Mouse (Mus musculus): Measurements from ENCODE around the gene Gpr182. TPM values are rescaled to one million over a fixed set of nuclear protein-coding genes. Genes with fewer than 3 reads are reported as not detected.

Gpr182 gene
- polyA plus RNA-seq, 1 experiment from 2014 or later, result 0.39 TPM

DNA sequence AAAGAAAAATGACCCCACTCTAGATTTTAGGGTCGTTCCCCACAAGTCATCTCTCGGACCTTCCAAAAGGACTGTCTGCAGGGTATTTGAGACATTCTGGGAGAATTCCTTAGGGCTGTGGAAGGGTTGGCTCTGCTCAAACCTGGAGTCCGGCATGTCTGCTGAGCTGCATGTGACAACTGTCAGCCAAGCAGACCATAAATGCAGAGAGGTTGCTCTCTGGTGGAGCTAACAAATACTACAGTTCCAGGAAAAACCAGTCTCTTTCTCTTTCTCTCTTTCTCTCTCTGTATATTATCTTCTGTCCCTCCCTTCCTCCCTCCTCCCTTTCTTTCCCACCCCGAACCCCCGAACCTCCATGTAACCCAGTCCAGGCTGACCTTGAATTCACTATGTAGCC lies 17.1 kb downstream of the Gpr182 start:
- Histone ChIP-seq H3K4me2 (ENCODE audit: low read length) (no peak overlapping the region), H3K27me3 (replicated peaks; ENCODE audit: control insufficient read depth, insufficient read depth, low read length) (no peaks in the 10 kb centered on the region), H3K4me1 (replicated peaks; ENCODE audit: control insufficient read depth, insufficient read depth, low read length) (0 out of 2 replicates have a peak, but pooled peaks cover 13% of the 10 kb centered on the region), H3K9me3 (ENCODE audit: control insufficient read depth, low read length) (no peaks in the 10 kb centered on the region), H3K27ac (ENCODE audit: low read depth) (no peak overlapping the region), H3K9ac (ENCODE audit: low read length) (no peak overlapping the region), H3K36me3 (ENCODE audit: control insufficient read depth, insufficient read depth, low read length) (no peaks in the 10 kb centered on the region), H3K4me3 (ENCODE audit: low read depth, low read length) (no peak overlapping the region)
- ATAC-seq (replicated peaks; ENCODE audit: low FRiP score, low TSS enrichment, low read depth) (no peak), DNase-seq (ENCODE audit: low spot score) (no peak)
- 33% methylated on average over 5 of the region's 5 CpGs for WGBS

- Histone ChIP-seq H3K9me3 (ENCODE audit: control insufficient read depth, low read length) (no peaks in the 10 kb centered on the region), H3K4me2 (ENCODE audit: low read length) (no peak overlapping the region), H3K36me3 (ENCODE audit: control insufficient read depth, insufficient read depth, low read length) (no peaks in the 10 kb centered on the region), H3K27me3 (replicated peaks; ENCODE audit: control insufficient read depth, insufficient read depth, low read length) (no peaks in the 10 kb centered on the region), H3K27ac (ENCODE audit: low read depth) (no peak overlapping the region), H3K9ac (ENCODE audit: low read length) (no peak overlapping the region), H3K4me3 (ENCODE audit: low read depth, low read length) (no peak overlapping the region), H3K4me1 (replicated peaks; ENCODE audit: control insufficient read depth, insufficient read depth, low read length) (0 out of 2 replicates have a peak, but pooled peaks cover 6% of the 10 kb centered on the region)
- DNase-seq (ENCODE audit: low spot score) (no peak), ATAC-seq (replicated peaks; ENCODE audit: low FRiP score, low TSS enrichment, low read depth) (no peak)
- WGBS, result 18% methylated on average over 5 of the region's 5 CpGs
Measured at GRCm38 (mm10) chr10:127731397-127731796, 20.1 kb downstream of the Gpr182 start.

DNA sequence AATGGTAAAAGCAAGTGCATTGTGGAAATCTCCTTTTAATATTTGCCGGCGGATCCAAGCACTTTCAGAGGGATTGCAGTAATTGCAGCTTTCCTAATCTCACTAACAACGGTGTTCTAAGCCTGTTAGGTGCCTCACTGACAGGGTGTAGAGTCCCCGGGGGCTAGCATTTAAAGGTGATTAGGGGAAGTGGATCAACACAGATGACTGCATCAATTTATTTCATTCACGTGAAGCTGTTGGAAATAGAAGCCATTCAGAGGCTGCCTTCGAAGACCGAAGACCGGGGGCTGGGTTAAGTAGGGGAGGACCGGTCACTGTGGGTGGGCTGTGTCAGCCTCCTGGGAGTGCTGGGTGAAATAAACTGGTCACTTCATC lies 20.6 kb downstream of the Gpr182 start:
- H3K9ac ChIP-seq (ENCODE audit: low read length), result no peak overlapping the region
- H3K4me2 ChIP-seq (ENCODE audit: low read length), result no peak overlapping the region
- no peak overlapping the region for H3K4me3 ChIP-seq (ENCODE audit: low read depth, low read length)
- H3K9me3 ChIP-seq (ENCODE audit: control insufficient read depth, low read length), result no peaks in the 10 kb centered on the region
- no peaks in the 10 kb centered on the region for H3K36me3 ChIP-seq (ENCODE audit: control insufficient read depth, insufficient read depth, low read length)
- WGBS, result 41% methylated on average over 9 of the region's 9 CpGs
- H3K4me1 ChIP-seq (replicated peaks; ENCODE audit: control insufficient read depth, insufficient read depth, low read length), result 0 out of 2 replicates have a peak, but pooled peaks cover 6% of the 10 kb centered on the region
- ATAC-seq (replicated peaks; ENCODE audit: low FRiP score, low TSS enrichment, low read depth) (no peak), DNase-seq (ENCODE audit: low spot score) (no peak)
- H3K27ac ChIP-seq (ENCODE audit: low read depth), result no peak overlapping the region
- H3K27me3 ChIP-seq (replicated peaks; ENCODE audit: control insufficient read depth, insufficient read depth, low read length), result no peaks in the 10 kb centered on the region

DNA sequence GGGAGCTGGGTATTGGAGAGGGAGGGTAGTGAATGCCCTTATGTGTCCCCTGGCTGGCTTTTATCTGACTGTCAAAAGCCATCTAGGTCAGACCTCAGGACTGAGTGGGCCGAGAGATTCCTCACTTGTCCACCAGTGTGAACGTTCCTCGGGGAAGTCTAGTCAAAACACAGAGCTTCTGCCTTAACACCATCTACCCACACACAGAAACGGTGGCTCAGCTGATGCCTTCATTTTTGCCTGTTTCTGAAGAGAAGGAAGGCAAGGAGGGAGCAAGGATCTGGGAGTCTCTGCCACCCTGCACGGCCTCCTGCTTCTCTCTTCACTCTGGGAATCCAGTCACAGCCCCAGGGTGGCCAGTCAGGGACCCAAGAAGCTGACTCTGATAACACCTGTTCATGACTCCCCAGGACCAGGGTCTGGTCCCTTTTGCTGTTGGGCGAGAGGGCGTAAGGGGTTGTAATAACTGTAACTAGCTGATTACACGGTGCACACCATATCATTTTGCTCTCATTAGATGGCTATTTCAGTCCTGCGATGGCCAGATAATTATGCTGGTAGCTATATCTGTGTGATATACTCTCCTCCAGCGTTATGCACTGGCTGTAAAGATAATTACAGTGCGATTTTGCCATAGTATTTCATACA lies 21.1 kb downstream of the Gpr182 start:
- Histone ChIP-seq H3K4me1 (replicated peaks; ENCODE audit: control insufficient read depth, insufficient read depth, low read length) (peaks cover 6% of the 10 kb centered on the region; the same call in 1 of the 2 replicates), H3K9me3 (ENCODE audit: control insufficient read depth, low read length) (no peaks in the 10 kb centered on the region), H3K27ac (ENCODE audit: low read depth) (no peak overlapping the region), H3K9ac (ENCODE audit: low read length) (no peak overlapping the region), H3K36me3 (ENCODE audit: control insufficient read depth, insufficient read depth, low read length) (no peaks in the 10 kb centered on the region), H3K4me3 (ENCODE audit: low read depth, low read length) (no peak overlapping the region), H3K4me2 (ENCODE audit: low read length) (no peak overlapping the region), H3K27me3 (replicated peaks; ENCODE audit: control insufficient read depth, insufficient read depth, low read length) (no peaks in the 10 kb centered on the region)
- DNase-seq (ENCODE audit: low spot score), result no peak
- ATAC-seq (replicated peaks; ENCODE audit: low FRiP score, low TSS enrichment, low read depth), result no peak
- WGBS, result 66% methylated on average over 11 of the region's 11 CpGs

GRCm38 (mm10) chr10:127728437-127728836 lies 23.1 kb downstream of the Gpr182 start:
- WGBS, result 77% methylated on average over 8 of the region's 8 CpGs
- Histone ChIP-seq H3K9ac (ENCODE audit: low read length) (no peak overlapping the region), H3K36me3 (ENCODE audit: control insufficient read depth, insufficient read depth, low read length) (no peaks in the 10 kb centered on the region), H3K4me1 (replicated peaks; ENCODE audit: control insufficient read depth, insufficient read depth, low read length) (peaks cover 11% of the 10 kb centered on the region), H3K9me3 (ENCODE audit: control insufficient read depth, low read length) (no peaks in the 10 kb centered on the region), H3K27ac (ENCODE audit: low read depth) (no peak overlapping the region), H3K27me3 (replicated peaks; ENCODE audit: control insufficient read depth, insufficient read depth, low read length) (no peaks in the 10 kb centered on the region), H3K4me3 (ENCODE audit: low read depth, low read length) (no peak overlapping the region), H3K4me2 (ENCODE audit: low read length) (no peak overlapping the region)
- DNase-seq (ENCODE audit: low spot score), result no peak
- no peak for ATAC-seq (replicated peaks; ENCODE audit: low FRiP score, low TSS enrichment, low read depth)

GRCm38 (mm10) chr10:127725136-127725535 lies 26.4 kb downstream of the Gpr182 start:
- ATAC-seq (replicated peaks; ENCODE audit: low FRiP score, low TSS enrichment, low read depth) (no peak), DNase-seq (ENCODE audit: low spot score) (no peak)
- 0 out of 2 replicates have a peak, but pooled peaks cover 3% of the 10 kb centered on the region for H3K27me3 ChIP-seq (replicated peaks; ENCODE audit: control insufficient read depth, insufficient read depth, low read length)
- no peak overlapping the region for H3K4me2 ChIP-seq (ENCODE audit: low read length)
- no peaks in the 10 kb centered on the region for H3K9me3 ChIP-seq (ENCODE audit: control insufficient read depth, low read length)
- no peak overlapping the region for H3K9ac ChIP-seq (ENCODE audit: low read length)
- WGBS, result 44% methylated on average over 4 of the region's 4 CpGs
- H3K4me3 ChIP-seq (ENCODE audit: low read depth, low read length), result no peak overlapping the region
- no peaks in the 10 kb centered on the region for H3K36me3 ChIP-seq (ENCODE audit: control insufficient read depth, insufficient read depth, low read length)
- H3K27ac ChIP-seq (ENCODE audit: low read depth), result no peak overlapping the region
- H3K4me1 ChIP-seq (replicated peaks; ENCODE audit: control insufficient read depth, insufficient read depth, low read length), result peaks cover 27% of the 10 kb centered on the region

DNA sequence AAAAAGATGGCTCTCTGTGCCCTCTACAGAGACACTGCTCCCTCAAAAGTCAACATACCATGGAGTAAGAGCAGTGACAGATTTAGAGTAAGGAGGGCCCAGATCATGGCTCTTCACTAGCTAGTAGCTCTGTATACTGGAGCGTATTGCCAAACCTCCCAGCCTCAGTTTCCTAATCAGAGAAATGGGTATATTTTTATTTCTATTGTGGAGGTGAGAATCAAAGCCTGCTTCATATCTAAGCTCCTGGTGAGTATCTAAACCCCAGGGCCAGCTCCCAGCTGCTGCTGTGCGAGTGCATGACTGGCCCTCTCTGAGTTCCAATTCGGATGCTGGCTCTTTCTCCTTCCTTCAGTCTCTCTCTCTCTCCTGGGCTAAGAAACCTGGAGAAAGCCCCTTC lies 27.4 kb downstream of the Gpr182 start, which contains the start of gene Tac2:
Gene Tac2 (plus strand): TSS at position 301 of the 400 bp plus-strand sequence.
- Histone ChIP-seq H3K9me3 (ENCODE audit: control insufficient read depth, low read length) (no peaks in the 10 kb centered on the region), H3K4me1 (replicated peaks; ENCODE audit: control insufficient read depth, insufficient read depth, low read length) (peaks cover 27% of the 10 kb centered on the region), H3K27me3 (replicated peaks; ENCODE audit: control insufficient read depth, insufficient read depth, low read length) (0 out of 2 replicates have a peak, but pooled peaks cover 3% of the 10 kb centered on the region), H3K36me3 (ENCODE audit: control insufficient read depth, insufficient read depth, low read length) (no peaks in the 10 kb centered on the region), H3K27ac (ENCODE audit: low read depth) (no peak within 1 kb of the TSS), H3K9ac (ENCODE audit: low read length) (no peak within 1 kb of the TSS), H3K4me3 (ENCODE audit: low read depth, low read length) (no peak within 1 kb of the TSS), H3K4me2 (ENCODE audit: low read length) (no peak within 1 kb of the TSS)
- DNase-seq (ENCODE audit: low spot score), result no peak
- 85% methylated on average over 3 of the region's 3 CpGs for WGBS
- no peak for ATAC-seq (replicated peaks; ENCODE audit: low FRiP score, low TSS enrichment, low read depth)

- peak overlapping the region; percentile 41; the same call in 1 of the 2 replicates for H3K9ac ChIP-seq (ENCODE audit: low read length)
- H3K9me3 ChIP-seq (ENCODE audit: control insufficient read depth, low read length), result no peaks in the 10 kb centered on the region
- H3K27ac ChIP-seq (ENCODE audit: low read depth), result peak overlapping the region; percentile 92
- H3K4me1 ChIP-seq (replicated peaks; ENCODE audit: control insufficient read depth, insufficient read depth, low read length), result peaks cover 27% of the 10 kb centered on the region
- DNase-seq (ENCODE audit: low spot score), result peak; percentile 78
- peak; percentile 67 for ATAC-seq (replicated peaks; ENCODE audit: low FRiP score, low TSS enrichment, low read depth)
- H3K4me2 ChIP-seq (ENCODE audit: low read length), result peak overlapping the region; percentile 50
- 11% methylated on average over 20 of the region's 20 CpGs for WGBS
- peak overlapping the region; percentile 15 for H3K4me3 ChIP-seq (ENCODE audit: low read depth, low read length)
- H3K27me3 ChIP-seq (replicated peaks; ENCODE audit: control insufficient read depth, insufficient read depth, low read length), result 0 out of 2 replicates have a peak, but pooled peaks cover 3% of the 10 kb centered on the region
- H3K36me3 ChIP-seq (ENCODE audit: control insufficient read depth, insufficient read depth, low read length), result no peaks in the 10 kb centered on the region
Measured at GRCm38 (mm10) chr10:127721671-127722418, 29.7 kb downstream of the Gpr182 start.
